Mouse (Mus musculus) kidney, adult 2 months (tissue): ENCODE data around the gene Ccl22.

Source experiments
- CTCF ChIP-seq: fragments of 200-500 bp; conservative IDR thresholded peaks from 2 replicates; pipeline ENCODE4 v1.5.1; 2011; ENCODE audit warnings: low read depth, mild to moderate bottlenecking, control low read depth, low read length, moderate library complexity, mixed read lengths; ENCODE audit not compliant: insufficient read depth, insufficient read length
- POLR2A ChIP-seq: fragments of 200-500 bp; IDR thresholded peaks from one replicate; pipeline ENCODE4 v1.6.1; 2011; ENCODE audit warnings: low read depth, low read length, control low read depth

DNA sequence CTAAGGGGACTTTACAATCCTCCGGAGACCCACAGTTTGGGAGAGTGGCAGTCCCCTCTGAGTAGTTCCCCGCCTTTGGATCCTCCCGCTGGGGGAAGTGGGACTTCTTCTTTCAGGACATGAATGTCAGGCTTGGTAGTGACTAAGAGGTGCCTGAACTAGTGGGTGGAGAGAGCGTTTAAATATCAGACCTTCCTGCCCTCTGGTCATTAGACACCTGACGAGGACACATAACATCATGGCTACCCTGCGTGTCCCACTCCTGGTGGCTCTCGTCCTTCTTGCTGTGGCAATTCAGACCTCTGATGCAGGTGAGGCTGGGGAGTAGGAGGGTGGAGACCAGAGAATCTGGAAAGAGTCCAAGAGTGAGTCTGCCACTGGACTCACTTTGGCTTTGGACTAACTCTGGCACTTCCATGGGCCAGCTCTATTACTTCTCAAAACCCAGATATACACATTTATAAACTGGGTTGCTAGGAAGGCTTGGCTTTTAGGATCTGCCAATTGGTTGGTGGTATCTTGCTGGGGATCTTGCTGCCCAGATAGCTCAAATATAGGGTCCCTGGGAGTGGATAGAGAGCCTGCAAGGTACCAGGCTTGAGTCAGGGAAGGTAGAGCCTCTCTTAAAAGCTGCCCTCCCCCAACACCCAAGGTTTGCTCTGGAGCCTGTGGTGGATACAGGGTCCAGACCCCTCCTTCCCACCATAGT lies at the start of gene Ccl22:
- TF ChIP-seq CTCF (no peak), POLR2A (no peak)
